Mouse (Mus musculus) G1E (cell line): ENCODE results near the gene Palb2. TPM values are rescaled to one million over a fixed set of nuclear protein-coding genes. Genes with fewer than 3 reads are reported as not detected.

Experiments
- ATAC-seq: 2 replicates; pipeline ENCODE4 v1.8.0; 2016; ENCODE audit warnings: mild to moderate bottlenecking; ENCODE audit not compliant: insufficient number of reproducible peaks, poor library complexity, low FRiP score, severe bottlenecking; ENCODE audit errors: extremely low read depth
- DNase-seq: peaks from one replicate; pipeline ENCODE4 v3.0.0; 2012; ENCODE audit warnings: low spot score
- H3K27me3 ChIP-seq: 2 replicates; pipeline ENCODE4 v1.6.1; 2012; ENCODE audit warnings: mild to moderate bottlenecking, low read length, inconsistent platforms; ENCODE audit not compliant: insufficient read depth
- H3K36me3 ChIP-seq: replicated peaks from 2 replicates; pipeline ENCODE3; 2012; ENCODE audit warnings: mild to moderate bottlenecking, inconsistent platforms
- H3K4me1 ChIP-seq: 2 replicates; pipeline ENCODE4 v1.6.1; 2012; ENCODE audit warnings: low read depth, low read length, inconsistent platforms, mixed read lengths; ENCODE audit not compliant: insufficient read depth
- H3K4me3 ChIP-seq: 2 replicates; pipeline ENCODE4 v1.5.1; 2012; ENCODE audit warnings: low read depth, mild to moderate bottlenecking, inconsistent platforms, low read length, moderate library complexity, mixed read lengths
- H3K9me3 ChIP-seq: replicated peaks from 2 replicates; pipeline ENCODE4 v1.6.1; 2012; ENCODE audit warnings: inconsistent platforms
- CTCF ChIP-seq: IDR thresholded peaks from 2 replicates; pipeline ENCODE4 v1.5.1; 2012; ENCODE audit warnings: low read depth, low read length, inconsistent platforms, mixed read lengths
- GATA1 ChIP-seq: IDR thresholded peaks from 2 replicates; pipeline ENCODE4 v1.6.1; 2012; ENCODE audit warnings: borderline replicate concordance, low read length, inconsistent platforms, mixed read lengths
- GATA2 ChIP-seq: IDR thresholded peaks from 2 replicates; pipeline ENCODE4 v1.6.1; 2012; ENCODE audit warnings: low read depth, low read length, inconsistent platforms, borderline replicate concordance
- POLR2AphosphoS5 ChIP-seq: IDR thresholded peaks from 2 replicates; pipeline ENCODE4 v1.6.1; 2012; ENCODE audit warnings: low read depth, low read length, inconsistent platforms; ENCODE audit not compliant: insufficient replicate concordance
- TAL1 ChIP-seq: conservative IDR thresholded peaks from 2 replicates; pipeline ENCODE4 v1.6.1; 2012; ENCODE audit warnings: low read depth, low read length, inconsistent platforms, mixed read lengths
- polyA plus RNA-seq: library from polyadenylated mRNA; stranded (reverse); fragments of >175 nt; gene quantifications from 2 replicates; pipeline ENCODE4 v1.2.3, GENCODE M21; 2012
- total RNA-seq, 2 experiments: library from RNA; stranded (forward) in 1 of 2; stranded (reverse) in 1 of 2; fragments of 200-1000 nt in 1 of 2; fragments of >200 nt in 1 of 2; fragmentation: Nextera tagmentation in 1 of 2; gene quantifications; 2 replicates each; pipeline ENCODE4 v1.2.3; 2014 to 2017

Palb2 gene
- total and polyA plus RNA-seq, 3 experiments: 6.4 to 49.8 (median 41.1) TPM

DNA sequence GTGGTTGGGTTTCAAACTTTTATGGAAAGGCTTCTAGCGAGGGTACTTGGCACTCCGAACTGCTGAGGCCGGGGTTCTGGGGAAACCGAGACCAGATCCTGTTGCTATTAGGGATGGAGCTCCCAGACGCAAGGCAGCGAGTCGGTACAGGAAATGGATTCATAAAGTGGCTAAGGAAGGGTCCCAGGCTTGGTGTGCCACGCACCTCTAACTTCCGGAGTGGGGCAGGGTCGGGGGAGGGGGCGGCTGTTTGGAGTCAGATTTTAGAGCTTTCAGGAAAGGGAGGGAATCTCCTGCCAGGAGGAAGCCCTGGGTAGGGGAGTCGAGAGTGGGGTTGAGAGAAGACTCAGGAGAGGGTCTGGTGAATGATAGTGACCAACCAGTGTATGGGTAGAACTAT lies 27.3 kb upstream of the Palb2 start:
- Histone ChIP-seq H3K4me1 (peaks cover 48% of the 10 kb centered on the region), H3K4me3 (peak overlapping the region; percentile 80), H3K36me3 (peaks cover 64% of the 10 kb centered on the region)

GRCm38 (mm10) chr7:122158915-122159902 lies 26.4 kb upstream of the Palb2 start, which contains the start of gene Plk1:
Plk1 (plus strand) TSS chr7:122159439.
- Histone ChIP-seq H3K4me3 (peak within 1 kb of the TSS; percentile 80), H3K4me1 (peaks cover 47% of the 10 kb centered on the region), H3K36me3 (peaks cover 61% of the 10 kb centered on the region), H3K27me3 (no peaks in the 10 kb centered on the region), H3K9me3 (no peaks in the 10 kb centered on the region)
- DNase-seq (peak; percentile 78), ATAC-seq (peak; percentile 81)
- TF ChIP-seq POLR2AphosphoS5 (0 out of 2 replicates have a peak, but pooled peaks have one; percentile 43), CTCF (no peak)

More for the DNA sequence above, 27.3 kb upstream of the Palb2 start:
- Histone ChIP-seq H3K9me3 (no peaks in the 10 kb centered on the region), H3K27me3 (no peaks in the 10 kb centered on the region)
- TF ChIP-seq CTCF (no peak), GATA2 (no peak), GATA1 (no peak), TAL1 (no peak), POLR2AphosphoS5 (no peak)
- no peak for DNase-seq
- ATAC-seq: no peak

GRCm38 (mm10) chr7:122158488-122158887 lies 25.7 kb upstream of the Palb2 start:
- Histone ChIP-seq H3K4me1 (peaks cover 45% of the 10 kb centered on the region), H3K9me3 (no peaks in the 10 kb centered on the region), H3K36me3 (peaks cover 60% of the 10 kb centered on the region), H3K4me3 (peak overlapping the region; percentile 80), H3K27me3 (no peaks in the 10 kb centered on the region)
- ATAC-seq (no peak), DNase-seq (no peak)
- TF ChIP-seq GATA1: no peak

GRCm38 (mm10) chr7:122152473-122152872 lies 19.7 kb upstream of the Palb2 start:
- ATAC-seq (no peak), DNase-seq (no peak)
- no peaks in the 10 kb centered on the region for H3K27me3 ChIP-seq
- no peaks in the 10 kb centered on the region for H3K9me3 ChIP-seq
- H3K4me1 ChIP-seq: 0 out of 2 replicates have a peak, but pooled peaks cover under 1% of the 10 kb centered on the region
- TF ChIP-seq TAL1: no peak
- no peak for TF ChIP-seq POLR2AphosphoS5
- TF ChIP-seq CTCF: no peak
- no peak for TF ChIP-seq GATA2
- no peak for TF ChIP-seq GATA1
- H3K36me3 ChIP-seq: peaks cover 69% of the 10 kb centered on the region
- no peak overlapping the region for H3K4me3 ChIP-seq

- Histone ChIP-seq H3K9me3 (no peaks in the 10 kb centered on the region), H3K4me1 (no peaks in the 10 kb centered on the region), H3K4me3 (no peak overlapping the region), H3K36me3 (peaks cover 87% of the 10 kb centered on the region), H3K27me3 (no peaks in the 10 kb centered on the region)
- no peak for TF ChIP-seq GATA1
- TF ChIP-seq GATA2: no peak
- TF ChIP-seq CTCF: no peak
- no peak for TF ChIP-seq POLR2AphosphoS5
- TF ChIP-seq TAL1: no peak
- ATAC-seq (no peak), DNase-seq (no peak)
These were observed 8.2 kb upstream of the Palb2 start for GRCm38 (mm10) chr7:122140991-122141390.

DNA sequence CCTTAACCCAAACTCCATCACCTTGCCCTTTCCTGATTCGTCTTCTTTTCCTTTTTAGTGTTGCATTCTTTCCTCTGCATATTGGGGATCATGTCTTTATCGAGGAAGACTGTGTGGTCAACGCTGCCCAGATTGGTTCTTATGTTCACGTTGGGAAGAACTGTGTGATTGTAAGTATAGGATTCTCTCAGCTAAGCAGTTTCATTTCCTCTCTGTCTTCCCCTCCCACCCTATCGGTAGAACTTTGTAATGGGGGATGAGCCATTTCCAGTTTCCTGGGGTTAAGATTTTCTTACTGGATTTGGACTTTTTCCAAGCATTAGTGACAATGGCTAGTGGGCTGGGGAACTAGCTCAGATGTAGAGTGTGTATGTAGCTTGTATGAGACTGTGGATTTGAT lies 5.4 kb upstream of the Palb2 start:
- TF ChIP-seq GATA1 (no peak), CTCF (no peak), GATA2 (no peak), TAL1 (no peak), POLR2AphosphoS5 (no peak)
- Histone ChIP-seq H3K27me3 (no peaks in the 10 kb centered on the region), H3K9me3 (no peaks in the 10 kb centered on the region), H3K4me3 (no peak overlapping the region), H3K36me3 (peaks cover 81% of the 10 kb centered on the region), H3K4me1 (peaks cover 5% of the 10 kb centered on the region)
- no peak for ATAC-seq
- DNase-seq: no peak
